Mouse (Mus musculus): ENCODE results near the gene Ciita.

- TF ChIP-seq GATA1 (IDR thresholded peaks at IDR 0.05; ENCODE audit: borderline replicate concordance, low read length) (no peak), CTCF (IDR thresholded peaks at IDR 0.05; ENCODE audit: low read depth, low read length) (no peak), POLR2AphosphoS5 (IDR thresholded peaks at IDR 0.05; ENCODE audit: insufficient replicate concordance, low read depth, low read length) (no peak), TAL1 (conservative IDR thresholded peaks at IDR 0.05; ENCODE audit: low read depth, low read length) (no peak)
Observed at GRCm38 (mm10) chr16:10475919-10476318, 3.9 kb upstream of the Ciita start.
